Mouse (Mus musculus): ENCODE measurements around the gene Tor1b. TPM values are rescaled to one million over a fixed set of nuclear protein-coding genes. Genes with fewer than 3 reads are reported as not detected.

The Tor1b gene
- polyA plus RNA-seq, 1 experiment from 2014 or later, result 27.6 TPM

GRCm38 (mm10) chr2:30967352-30968327 is 14.9 kb downstream of the Tor1b start, which contains the start of gene Tor1a:
Gene Tor1a, minus strand, starts transcription at chr2:30967933.
- WGBS, result 2% methylated on average over 59 of the region's 59 CpGs
- no peaks in the 10 kb centered on the region for H3K9me3 ChIP-seq (replicated peaks)
- peaks cover 62% of the 10 kb centered on the region for H3K36me3 ChIP-seq
- H3K4me3 ChIP-seq, result peak within 1 kb of the TSS; percentile 80
- DNase-seq (ENCODE audit: low spot score), result peak; percentile 95
- H3K27me3 ChIP-seq (ENCODE audit: low read depth, poor library complexity, severe bottlenecking), result no peaks in the 10 kb centered on the region
- H3K27ac ChIP-seq, result peak within 1 kb of the TSS; percentile 87
- peaks cover 27% of the 10 kb centered on the region for H3K4me1 ChIP-seq

GRCm38 (mm10) chr2:30981790-30982513 is 29.2 kb downstream of the Tor1b start, which contains the start of the genes BC005624 and Usp20:
Gene BC005624, minus strand, starts transcription at chr2:30982201.
Gene Usp20, plus strand, starts transcription at chr2:30982279.
- H3K4me1 ChIP-seq, result peaks cover 32% of the 10 kb centered on the region
- DNase-seq (ENCODE audit: low spot score), result peak; percentile 98
- no peaks in the 10 kb centered on the region for H3K27me3 ChIP-seq (ENCODE audit: low read depth, poor library complexity, severe bottlenecking)
- peak within 1 kb of the TSS; percentile 88 for H3K4me3 ChIP-seq
- peak within 1 kb of the TSS; percentile 77 for H3K27ac ChIP-seq
- no peaks in the 10 kb centered on the region for H3K9me3 ChIP-seq (replicated peaks)
- peaks cover 32% of the 10 kb centered on the region for H3K36me3 ChIP-seq
- under 1% methylated on average over 66 of the region's 66 CpGs for WGBS

GRCm38 (mm10) chr2:30983024-30983423 is 30.3 kb downstream of the Tor1b start:
- WGBS, result 56% methylated on average over 7 of the region's 7 CpGs
- Histone ChIP-seq H3K27ac (no peak overlapping the region), H3K4me3 (peak overlapping the region; percentile 88), H3K4me1 (peaks cover 32% of the 10 kb centered on the region), H3K9me3 (replicated peaks) (no peaks in the 10 kb centered on the region), H3K36me3 (peaks cover 21% of the 10 kb centered on the region), H3K27me3 (ENCODE audit: low read depth, poor library complexity, severe bottlenecking) (no peaks in the 10 kb centered on the region)
- no peak for DNase-seq (ENCODE audit: low spot score)

- Histone ChIP-seq H3K36me3 (peaks cover under 1% of the 10 kb centered on the region; the same call in 1 of the 2 replicates), H3K27me3 (ENCODE audit: low read depth, poor library complexity, severe bottlenecking) (no peaks in the 10 kb centered on the region), H3K4me3 (no peak overlapping the region), H3K27ac (no peak overlapping the region), H3K4me1 (peaks cover 32% of the 10 kb centered on the region), H3K9me3 (replicated peaks) (no peaks in the 10 kb centered on the region)
- 22% methylated on average over 17 of the region's 17 CpGs for WGBS
- no peak for DNase-seq (ENCODE audit: low spot score)
Measured at GRCm38 (mm10) chr2:30985111-30986020, 32.6 kb downstream of the Tor1b start.

- no peak overlapping the region for H3K4me3 ChIP-seq
- WGBS, result 89% methylated on average over 9 of the region's 9 CpGs
- H3K4me1 ChIP-seq, result peaks cover 6% of the 10 kb centered on the region; the same call in 1 of the 2 replicates
- no peak for DNase-seq (ENCODE audit: low spot score)
- no peaks in the 10 kb centered on the region for H3K36me3 ChIP-seq
- H3K27me3 ChIP-seq (ENCODE audit: low read depth, poor library complexity, severe bottlenecking), result no peaks in the 10 kb centered on the region
- no peak overlapping the region for H3K27ac ChIP-seq
- no peaks in the 10 kb centered on the region for H3K9me3 ChIP-seq (replicated peaks)
Measured at GRCm38 (mm10) chr2:30990221-30990620, 37.5 kb downstream of the Tor1b start.

GRCm38 (mm10) chr2:30994853-30995252 is 42.1 kb downstream of the Tor1b start:
- peaks cover under 1% of the 10 kb centered on the region; the same call in 1 of the 2 replicates for H3K36me3 ChIP-seq
- H3K4me3 ChIP-seq, result no peak overlapping the region
- DNase-seq (ENCODE audit: low spot score), result no peak
- H3K4me1 ChIP-seq, result peaks cover 16% of the 10 kb centered on the region; the same call in 1 of the 2 replicates
- H3K27ac ChIP-seq, result no peak overlapping the region
- H3K9me3 ChIP-seq (replicated peaks), result no peaks in the 10 kb centered on the region
- 97% methylated on average over 4 of the region's 4 CpGs for WGBS
- no peaks in the 10 kb centered on the region for H3K27me3 ChIP-seq (ENCODE audit: low read depth, poor library complexity, severe bottlenecking)

- 82% methylated on average over 11 of the region's 11 CpGs for WGBS
- Histone ChIP-seq H3K9me3 (replicated peaks) (no peaks in the 10 kb centered on the region), H3K36me3 (peaks cover 6% of the 10 kb centered on the region; the same call in 1 of the 2 replicates), H3K27me3 (ENCODE audit: low read depth, poor library complexity, severe bottlenecking) (no peaks in the 10 kb centered on the region), H3K4me1 (peaks cover 16% of the 10 kb centered on the region; the same call in 1 of the 2 replicates), H3K4me3 (no peak overlapping the region), H3K27ac (no peak overlapping the region)
- no peak for DNase-seq (ENCODE audit: low spot score)
Measured at GRCm38 (mm10) chr2:30995432-30995996, 42.8 kb downstream of the Tor1b start.

GRCm38 (mm10) chr2:30998443-30999260 is 45.9 kb downstream of the Tor1b start:
- peaks cover 16% of the 10 kb centered on the region; the same call in 1 of the 2 replicates for H3K4me1 ChIP-seq
- H3K4me3 ChIP-seq, result no peak overlapping the region
- no peaks in the 10 kb centered on the region for H3K9me3 ChIP-seq (replicated peaks)
- 58% methylated on average over 8 of the region's 8 CpGs for WGBS
- H3K27ac ChIP-seq, result no peak overlapping the region
- no peak for DNase-seq (ENCODE audit: low spot score)
- peaks cover 15% of the 10 kb centered on the region; the same call in 1 of the 2 replicates for H3K36me3 ChIP-seq
- H3K27me3 ChIP-seq (ENCODE audit: low read depth, poor library complexity, severe bottlenecking), result no peaks in the 10 kb centered on the region

GRCm38 (mm10) chr2:31002857-31003256 is 50.1 kb downstream of the Tor1b start:
- Histone ChIP-seq H3K27me3 (ENCODE audit: low read depth, poor library complexity, severe bottlenecking) (no peaks in the 10 kb centered on the region), H3K27ac (no peak overlapping the region), H3K36me3 (peaks cover 15% of the 10 kb centered on the region), H3K9me3 (replicated peaks) (no peaks in the 10 kb centered on the region), H3K4me3 (no peak overlapping the region), H3K4me1 (peaks cover 11% of the 10 kb centered on the region; the same call in 1 of the 2 replicates)
- WGBS, result 93% methylated on average over 10 of the region's 10 CpGs
- no peak for DNase-seq (ENCODE audit: low spot score)

GRCm38 (mm10) chr2:31005453-31005852 is 52.7 kb downstream of the Tor1b start:
- Histone ChIP-seq H3K36me3 (peaks cover 12% of the 10 kb centered on the region), H3K9me3 (replicated peaks) (no peaks in the 10 kb centered on the region), H3K27ac (no peak overlapping the region), H3K4me3 (no peak overlapping the region), H3K27me3 (ENCODE audit: low read depth, poor library complexity, severe bottlenecking) (no peaks in the 10 kb centered on the region), H3K4me1 (no peaks in the 10 kb centered on the region)
- DNase-seq (ENCODE audit: low spot score), result no peak
- WGBS, result 90% methylated on average over 2 of the region's 2 CpGs

- no peaks in the 10 kb centered on the region for H3K9me3 ChIP-seq (replicated peaks)
- H3K36me3 ChIP-seq, result peaks cover 12% of the 10 kb centered on the region
- H3K27ac ChIP-seq, result no peak overlapping the region
- no peaks in the 10 kb centered on the region for H3K27me3 ChIP-seq (ENCODE audit: low read depth, poor library complexity, severe bottlenecking)
- H3K4me3 ChIP-seq, result no peak overlapping the region
- DNase-seq (ENCODE audit: low spot score), result no peak
- 92% methylated on average over 5 of the region's 5 CpGs for WGBS
- no peaks in the 10 kb centered on the region for H3K4me1 ChIP-seq
Measured at GRCm38 (mm10) chr2:31006434-31006833, 53.7 kb downstream of the Tor1b start.
